Mouse (Mus musculus) cerebellum, adult 2 months (tissue): Measurements from ENCODE around the gene Romo1. TPM values are rescaled to one million over a fixed set of nuclear protein-coding genes. Genes with fewer than 3 reads are reported as not detected.

Experiments
- DNase-seq, 2 experiments: peaks; one replicate each; pipeline ENCODE4 v3.0.0; 2021
- H3K27ac ChIP-seq: fragments of 200-500 bp; 2 replicates; pipeline ENCODE4 v1.5.1; 2012; ENCODE audit warnings: low read length, control low read depth, inconsistent platforms; ENCODE audit not compliant: insufficient read depth
- H3K27me3 ChIP-seq: fragments of 200-500 bp; 2 replicates; pipeline ENCODE4 v1.6.1; 2012; ENCODE audit warnings: inconsistent platforms, mild to moderate bottlenecking, low read length, moderate library complexity; ENCODE audit not compliant: control insufficient read depth, insufficient read depth
- H3K4me1 ChIP-seq: fragments of 200-500 bp; 2 replicates; pipeline ENCODE4 v1.6.1; 2011; ENCODE audit warnings: low read length; ENCODE audit not compliant: control insufficient read depth, insufficient read depth
- H3K4me3 ChIP-seq: fragments of 200-500 bp; replicated peaks from 2 replicates; pipeline ENCODE3; 2011; ENCODE audit warnings: mild to moderate bottlenecking, low read depth, low read length, control low read depth; ENCODE audit not compliant: insufficient read depth
- CTCF ChIP-seq: fragments of 200-500 bp; IDR thresholded peaks from 2 replicates; pipeline ENCODE4 v1.5.1; 2011; ENCODE audit warnings: low read depth, mild to moderate bottlenecking, control low read depth, low read length, moderate library complexity, borderline replicate concordance; ENCODE audit not compliant: insufficient read depth
- POLR2A ChIP-seq: fragments of 200-500 bp; IDR thresholded peaks from 2 replicates; pipeline ENCODE4 v1.6.1; 2011; ENCODE audit warnings: low read length, control low read depth, borderline replicate concordance; ENCODE audit not compliant: insufficient read depth
- WGBS: fragments of 180-500 bp; shearing (Covaris S2); methylation state at CpG from one replicate; pipeline ENCODE4 v1.1.7; 2018; 5-methylcytosine and 5-hydroxymethylcytosine counted together
- polyA plus RNA-seq: library from polyadenylated mRNA; depleted of rRNA; stranded (reverse); fragments of >200 nt; gene quantifications from 2 replicates; pipeline ENCODE4 v1.2.3, GENCODE M21; 2012

Gene Romo1
- polyA plus RNA-seq, 1 experiment: 245 TPM

- DNase-seq: no peak
- H3K4me3 ChIP-seq: no peak overlapping the region
- no peak overlapping the region for H3K27ac ChIP-seq
- no peaks in the 10 kb centered on the region for H3K27me3 ChIP-seq
- no peaks in the 10 kb centered on the region for H3K4me1 ChIP-seq
- no peak for TF ChIP-seq POLR2A
- TF ChIP-seq CTCF: no peak
- 92% methylated on average over 5 of the region's 5 CpGs for WGBS
These were observed 9.7 kb upstream of the Romo1 start for GRCm38 (mm10) chr2:156134161-156134560.

- Histone ChIP-seq H3K4me3 (no peak overlapping the region), H3K4me1 (no peaks in the 10 kb centered on the region), H3K27me3 (no peaks in the 10 kb centered on the region), H3K27ac (no peak overlapping the region)
- no peak for TF ChIP-seq POLR2A
- TF ChIP-seq CTCF: peak; percentile 38; the same call in 1 of the 2 replicates
- no peak for DNase-seq
- 89% methylated on average over 6 of the region's 6 CpGs for WGBS
These were observed 8.1 kb upstream of the Romo1 start for GRCm38 (mm10) chr2:156135695-156136094.

GRCm38 (mm10) chr2:156142820-156143219, 1.0 kb upstream of the Romo1 start:
- no peak overlapping the region for H3K27ac ChIP-seq
- H3K27me3 ChIP-seq: no peaks in the 10 kb centered on the region
- TF ChIP-seq POLR2A (no peak), CTCF (no peak)
- DNase-seq: no peak
- no peaks in the 10 kb centered on the region for H3K4me1 ChIP-seq
- peak overlapping the region; percentile 85 for H3K4me3 ChIP-seq
- WGBS: 74% methylated on average over 2 of the region's 2 CpGs

GRCm38 (mm10) chr2:156143367-156143766, 472 bp upstream of the Romo1 start:
- 1% methylated on average over 16 of the region's 16 CpGs for WGBS
- no peak overlapping the region for H3K27ac ChIP-seq
- DNase-seq: no peak

GRCm38 (mm10) chr2:156145486-156146130, 1.8 kb downstream of the Romo1 start:
- Histone ChIP-seq H3K4me3 (no peak overlapping the region), H3K27me3 (no peaks in the 10 kb centered on the region), H3K27ac (no peak overlapping the region), H3K4me1 (no peaks in the 10 kb centered on the region)
- TF ChIP-seq POLR2A: no peak
- no peak for TF ChIP-seq CTCF
- WGBS: 64% methylated on average over 11 of the region's 11 CpGs
- DNase-seq: no peak

More at GRCm38 (mm10) chr2:156143367-156143766, 472 bp upstream of the Romo1 start:
- TF ChIP-seq POLR2A (no peak), CTCF (no peak)
- H3K27me3 ChIP-seq: no peaks in the 10 kb centered on the region
- H3K4me1 ChIP-seq: no peaks in the 10 kb centered on the region
- peak overlapping the region; percentile 85 for H3K4me3 ChIP-seq

- Histone ChIP-seq H3K27ac (no peak overlapping the region), H3K27me3 (no peaks in the 10 kb centered on the region), H3K4me3 (no peak overlapping the region), H3K4me1 (no peaks in the 10 kb centered on the region)
- TF ChIP-seq POLR2A (no peak), CTCF (no peak)
- no peak for DNase-seq
- WGBS: 47% methylated on average over 5 of the region's 5 CpGs
These were observed 2.6 kb downstream of the Romo1 start for GRCm38 (mm10) chr2:156146272-156146989.

- WGBS: 77% methylated on average over 3 of the region's 3 CpGs
- no peak for TF ChIP-seq POLR2A
- TF ChIP-seq CTCF: no peak
- Histone ChIP-seq H3K27me3 (no peaks in the 10 kb centered on the region), H3K4me3 (no peak overlapping the region), H3K4me1 (no peaks in the 10 kb centered on the region), H3K27ac (no peak overlapping the region)
- no peak for DNase-seq
These were observed 3.6 kb downstream of the Romo1 start for GRCm38 (mm10) chr2:156147316-156147915.
